Mouse (Mus musculus) cerebellum, adult 2 months (tissue): ENCODE results near the gene Akap1. TPM values are rescaled to one million over a fixed set of nuclear protein-coding genes. Genes with fewer than 3 reads are reported as not detected.
"Not testable (repeated sequence)": the region's sequence is repeated elsewhere in the genome, so short reads cannot be mapped to it uniquely, and the experiment has no call there.

Experiments used
- DNase-seq, 2 experiments: peaks; one replicate each; pipeline ENCODE4 v3.0.0; 2021
- H3K27ac ChIP-seq: fragments of 200-500 bp; 2 replicates; pipeline ENCODE4 v1.5.1; 2012; ENCODE audit warnings: low read length, control low read depth, inconsistent platforms; ENCODE audit not compliant: insufficient read depth
- H3K27me3 ChIP-seq: fragments of 200-500 bp; 2 replicates; pipeline ENCODE4 v1.6.1; 2012; ENCODE audit warnings: inconsistent platforms, mild to moderate bottlenecking, low read length, moderate library complexity; ENCODE audit not compliant: control insufficient read depth, insufficient read depth
- H3K4me1 ChIP-seq: fragments of 200-500 bp; 2 replicates; pipeline ENCODE4 v1.6.1; 2011; ENCODE audit warnings: low read length; ENCODE audit not compliant: control insufficient read depth, insufficient read depth
- H3K4me3 ChIP-seq: fragments of 200-500 bp; replicated peaks from 2 replicates; pipeline ENCODE3; 2011; ENCODE audit warnings: mild to moderate bottlenecking, low read depth, low read length, control low read depth; ENCODE audit not compliant: insufficient read depth
- CTCF ChIP-seq: fragments of 200-500 bp; IDR thresholded peaks from 2 replicates; pipeline ENCODE4 v1.5.1; 2011; ENCODE audit warnings: low read depth, mild to moderate bottlenecking, control low read depth, low read length, moderate library complexity, borderline replicate concordance; ENCODE audit not compliant: insufficient read depth
- POLR2A ChIP-seq: fragments of 200-500 bp; IDR thresholded peaks from 2 replicates; pipeline ENCODE4 v1.6.1; 2011; ENCODE audit warnings: low read length, control low read depth, borderline replicate concordance; ENCODE audit not compliant: insufficient read depth
- WGBS: fragments of 180-500 bp; shearing (Covaris S2); methylation state at CpG from one replicate; pipeline ENCODE4 v1.1.7; 2018; 5-methylcytosine and 5-hydroxymethylcytosine counted together
- polyA plus RNA-seq: library from polyadenylated mRNA; depleted of rRNA; stranded (reverse); fragments of >200 nt; gene quantifications from 2 replicates; pipeline ENCODE4 v1.2.3, GENCODE M21; 2012

Akap1 gene
- polyA plus RNA-seq, 1 experiment = 41.5 TPM

- Histone ChIP-seq H3K4me3 (no peak overlapping the region), H3K27me3 (no peaks in the 10 kb centered on the region), H3K27ac (no peak overlapping the region), H3K4me1 (no peaks in the 10 kb centered on the region)
- WGBS = 66% methylated on average over 7 of the region's 7 CpGs
- no peak for TF ChIP-seq CTCF
- no peak for TF ChIP-seq POLR2A
- DNase-seq = no peak
Observed at GRCm38 (mm10) chr11:88901341-88901802, 37.0 kb upstream of the Akap1 start.

GRCm38 (mm10) chr11:88899561-88899960 is 35.2 kb upstream of the Akap1 start:
- H3K4me1 ChIP-seq = no peaks in the 10 kb centered on the region
- H3K27me3 ChIP-seq = no peaks in the 10 kb centered on the region
- H3K27ac ChIP-seq = no peak overlapping the region
- TF ChIP-seq POLR2A (no peak), CTCF (no peak)
- no peak for DNase-seq
- no peak overlapping the region for H3K4me3 ChIP-seq
- WGBS = 93% methylated on average over 6 of the region's 6 CpGs

GRCm38 (mm10) chr11:88898380-88898763 is 34.0 kb upstream of the Akap1 start:
- no peak for DNase-seq
- no peaks in the 10 kb centered on the region for H3K4me1 ChIP-seq
- no peak overlapping the region for H3K4me3 ChIP-seq
- 90% methylated on average over 4 of the region's 4 CpGs for WGBS
- H3K27ac ChIP-seq = no peak overlapping the region
- TF ChIP-seq POLR2A (no peak), CTCF (no peak)
- H3K27me3 ChIP-seq = no peaks in the 10 kb centered on the region

GRCm38 (mm10) chr11:88897624-88898379 is 33.4 kb upstream of the Akap1 start:
- Histone ChIP-seq H3K27ac (no peak overlapping the region), H3K27me3 (no peaks in the 10 kb centered on the region), H3K4me3 (no peak overlapping the region), H3K4me1 (no peaks in the 10 kb centered on the region)
- WGBS = 80% methylated on average over 15 of the region's 15 CpGs
- TF ChIP-seq POLR2A (no peak), CTCF (no peak)
- DNase-seq = no peak

GRCm38 (mm10) chr11:88895800-88896232 is 31.4 kb upstream of the Akap1 start:
- H3K27ac ChIP-seq, H3K4me1 ChIP-seq, H3K27me3 ChIP-seq, H3K4me3 ChIP-seq: not testable (repeated sequence)
- 17% methylated on average over 32 of the region's 39 CpGs for WGBS
- peak; percentile 45 to 75 for DNase-seq

- peak; percentile 36 to 53 for DNase-seq
- not testable (repeated sequence) for H3K4me3 ChIP-seq, H3K27me3 ChIP-seq, H3K27ac ChIP-seq, H3K4me1 ChIP-seq
- 44% methylated on average over 17 of the region's 20 CpGs for WGBS
Observed at GRCm38 (mm10) chr11:88895235-88895634, 30.8 kb upstream of the Akap1 start.

- H3K27ac ChIP-seq, H3K4me1 ChIP-seq, H3K27me3 ChIP-seq, H3K4me3 ChIP-seq: not testable (repeated sequence)
- WGBS = 92% methylated on average over 11 of the region's 14 CpGs
- peak; percentile 26 to 27 for DNase-seq
Observed at GRCm38 (mm10) chr11:88894279-88894678, 29.9 kb upstream of the Akap1 start.

GRCm38 (mm10) chr11:88893501-88893900 is 29.1 kb upstream of the Akap1 start:
- H3K4me1 ChIP-seq, H3K27me3 ChIP-seq, H3K4me3 ChIP-seq, H3K27ac ChIP-seq: not testable (repeated sequence)
- peak; percentile 14 to 39 for DNase-seq
- WGBS = 82% methylated on average over 3 of the region's 8 CpGs

GRCm38 (mm10) chr11:88892789-88893188 is 28.4 kb upstream of the Akap1 start:
- not testable (repeated sequence) for H3K27ac ChIP-seq, H3K4me3 ChIP-seq, H3K27me3 ChIP-seq, H3K4me1 ChIP-seq
- 96% methylated on average over 23 of the region's 24 CpGs for WGBS
- DNase-seq = peak; percentile 26 to 47

GRCm38 (mm10) chr11:88891921-88892561 is 27.7 kb upstream of the Akap1 start:
- H3K27me3 ChIP-seq, H3K4me1 ChIP-seq, H3K4me3 ChIP-seq, H3K27ac ChIP-seq: not testable (repeated sequence)
- 98% methylated on average over 20 of the region's 24 CpGs for WGBS
- peak; percentile 61 to 73 for DNase-seq

GRCm38 (mm10) chr11:88891446-88891845 is 27.1 kb upstream of the Akap1 start:
- WGBS = 93% methylated on average over 9 of the region's 12 CpGs
- not testable (repeated sequence) for H3K27ac ChIP-seq, H3K27me3 ChIP-seq, H3K4me1 ChIP-seq, H3K4me3 ChIP-seq
- DNase-seq = peak; percentile 66 to 73

GRCm38 (mm10) chr11:88890904-88891303 is 26.5 kb upstream of the Akap1 start:
- not testable (repeated sequence) for H3K27ac ChIP-seq
- 86% methylated on average over 7 of the region's 11 CpGs for WGBS
- peak; percentile 35 to 50 for DNase-seq

More at GRCm38 (mm10) chr11:88890904-88891303, 26.5 kb upstream of the Akap1 start:
- H3K4me3 ChIP-seq, H3K4me1 ChIP-seq, H3K27me3 ChIP-seq: not testable (repeated sequence)
